Mouse (Mus musculus): ENCODE results near the gene Slain2. TPM values are rescaled to one million over a fixed set of nuclear protein-coding genes. Genes with fewer than 3 reads are reported as not detected.

The Slain2 gene
- polyA plus RNA-seq, 1 experiment = 28.9 TPM

GRCm38 (mm10) chr5:72897998-72898397, 16.1 kb upstream of the Slain2 start:
- H3K4me3 ChIP-seq (replicated peaks) = no peak overlapping the region
- no peak for TF ChIP-seq FLI1 (IDR thresholded peaks at IDR 0.05; ENCODE audit: low read length)

GRCm38 (mm10) chr5:72899255-72899654, 14.8 kb upstream of the Slain2 start:
- peaks cover 74% of the 10 kb centered on the region for H3K4me1 ChIP-seq
- H3K9me3 ChIP-seq = peaks cover 7% of the 10 kb centered on the region; the same call in 1 of the 2 replicates
- H3K27me3 ChIP-seq (replicated peaks) = no peaks in the 10 kb centered on the region
- TF ChIP-seq GATA1 (IDR thresholded peaks at IDR 0.05; ENCODE audit: borderline replicate concordance, low read length) (no peak), FLI1 (IDR thresholded peaks at IDR 0.05; ENCODE audit: low read length) (no peak)
- H3K4me3 ChIP-seq (replicated peaks) = peak overlapping the region; percentile 56
- peaks cover 14% of the 10 kb centered on the region for H3K36me3 ChIP-seq (replicated peaks; ENCODE audit: low read length)

More at GRCm38 (mm10) chr5:72897998-72898397, 16.1 kb upstream of the Slain2 start:
- H3K4me1 ChIP-seq = peaks cover 75% of the 10 kb centered on the region
- no peaks in the 10 kb centered on the region for H3K27me3 ChIP-seq (replicated peaks)
- peaks cover 7% of the 10 kb centered on the region; the same call in 1 of the 2 replicates for H3K9me3 ChIP-seq
- peaks cover 14% of the 10 kb centered on the region for H3K36me3 ChIP-seq (replicated peaks; ENCODE audit: low read length)

GRCm38 (mm10) chr5:72901866-72902265, 12.2 kb upstream of the Slain2 start:
- peaks cover 7% of the 10 kb centered on the region; the same call in 1 of the 2 replicates for H3K9me3 ChIP-seq
- peaks cover 82% of the 10 kb centered on the region for H3K4me1 ChIP-seq
- H3K4me3 ChIP-seq (replicated peaks) = no peak overlapping the region
- no peaks in the 10 kb centered on the region for H3K27me3 ChIP-seq (replicated peaks)
- no peak for TF ChIP-seq FLI1 (IDR thresholded peaks at IDR 0.05; ENCODE audit: low read length)
- H3K36me3 ChIP-seq (replicated peaks; ENCODE audit: low read length) = peaks cover 19% of the 10 kb centered on the region

GRCm38 (mm10) chr5:72902312-72902711, 11.8 kb upstream of the Slain2 start:
- Histone ChIP-seq H3K36me3 (replicated peaks; ENCODE audit: low read length) (peaks cover 19% of the 10 kb centered on the region), H3K4me1 (peaks cover 80% of the 10 kb centered on the region), H3K9me3 (peaks cover 7% of the 10 kb centered on the region; the same call in 1 of the 2 replicates), H3K4me3 (replicated peaks) (no peak overlapping the region), H3K27me3 (replicated peaks) (no peaks in the 10 kb centered on the region)
- no peak for TF ChIP-seq FLI1 (IDR thresholded peaks at IDR 0.05; ENCODE audit: low read length)
- TF ChIP-seq GATA1 (IDR thresholded peaks at IDR 0.05; ENCODE audit: borderline replicate concordance, low read length) = no peak

- no peak for TF ChIP-seq GATA1 (IDR thresholded peaks at IDR 0.05; ENCODE audit: borderline replicate concordance, low read length)
- TF ChIP-seq FLI1 (IDR thresholded peaks at IDR 0.05; ENCODE audit: low read length) = no peak
- peaks cover 7% of the 10 kb centered on the region; the same call in 1 of the 2 replicates for H3K9me3 ChIP-seq
- H3K36me3 ChIP-seq (replicated peaks; ENCODE audit: low read length) = peaks cover 19% of the 10 kb centered on the region
- peaks cover 81% of the 10 kb centered on the region for H3K4me1 ChIP-seq
- H3K4me3 ChIP-seq (replicated peaks) = no peak overlapping the region
- no peaks in the 10 kb centered on the region for H3K27me3 ChIP-seq (replicated peaks)
These were observed 11.1 kb upstream of the Slain2 start for GRCm38 (mm10) chr5:72902876-72903516.

- peaks cover 11% of the 10 kb centered on the region for H3K36me3 ChIP-seq (replicated peaks; ENCODE audit: low read length)
- H3K4me1 ChIP-seq = peaks cover 85% of the 10 kb centered on the region
- H3K27me3 ChIP-seq (replicated peaks) = no peaks in the 10 kb centered on the region
- peaks cover 4% of the 10 kb centered on the region; the same call in 1 of the 2 replicates for H3K9me3 ChIP-seq
- no peak overlapping the region for H3K4me3 ChIP-seq (replicated peaks)
- TF ChIP-seq GATA1 (IDR thresholded peaks at IDR 0.05; ENCODE audit: borderline replicate concordance, low read length) = no peak
- no peak for TF ChIP-seq FLI1 (IDR thresholded peaks at IDR 0.05; ENCODE audit: low read length)
These were observed 9.0 kb upstream of the Slain2 start for GRCm38 (mm10) chr5:72904903-72905790.

GRCm38 (mm10) chr5:72907402-72907801, 6.7 kb upstream of the Slain2 start:
- Histone ChIP-seq H3K9me3 (no peaks in the 10 kb centered on the region), H3K36me3 (replicated peaks; ENCODE audit: low read length) (peaks cover 5% of the 10 kb centered on the region), H3K4me1 (peaks cover 94% of the 10 kb centered on the region), H3K4me3 (replicated peaks) (peak overlapping the region; percentile 33), H3K27me3 (replicated peaks) (no peaks in the 10 kb centered on the region)
- no peak for TF ChIP-seq FLI1 (IDR thresholded peaks at IDR 0.05; ENCODE audit: low read length)
- no peak for TF ChIP-seq GATA1 (IDR thresholded peaks at IDR 0.05; ENCODE audit: borderline replicate concordance, low read length)

GRCm38 (mm10) chr5:72908324-72908936, 5.7 kb upstream of the Slain2 start:
- H3K9me3 ChIP-seq = no peaks in the 10 kb centered on the region
- H3K4me3 ChIP-seq (replicated peaks) = peak overlapping the region; percentile 62
- no peak for TF ChIP-seq GATA1 (IDR thresholded peaks at IDR 0.05; ENCODE audit: borderline replicate concordance, low read length)
- no peak for TF ChIP-seq FLI1 (IDR thresholded peaks at IDR 0.05; ENCODE audit: low read length)
- H3K36me3 ChIP-seq (replicated peaks; ENCODE audit: low read length) = peaks cover 5% of the 10 kb centered on the region
- H3K27me3 ChIP-seq (replicated peaks) = no peaks in the 10 kb centered on the region
- H3K4me1 ChIP-seq = peaks cover 92% of the 10 kb centered on the region

- no peaks in the 10 kb centered on the region for H3K9me3 ChIP-seq
- peaks cover 5% of the 10 kb centered on the region for H3K36me3 ChIP-seq (replicated peaks; ENCODE audit: low read length)
- no peaks in the 10 kb centered on the region for H3K27me3 ChIP-seq (replicated peaks)
- no peak overlapping the region for H3K4me3 ChIP-seq (replicated peaks)
- peaks cover 86% of the 10 kb centered on the region for H3K4me1 ChIP-seq
- peak; percentile 45; the same call in 1 of the 3 replicates for TF ChIP-seq GATA1 (IDR thresholded peaks at IDR 0.05; ENCODE audit: borderline replicate concordance, low read length)
- TF ChIP-seq FLI1 (IDR thresholded peaks at IDR 0.05; ENCODE audit: low read length) = no peak
These were observed 4.7 kb upstream of the Slain2 start for GRCm38 (mm10) chr5:72909363-72909762.

Measured in megakaryocyte, embryonic 14.5 days (primary cell).